Mouse (Mus musculus) kidney, adult 18-20 months (tissue): ENCODE results near the gene Ints6l.

Experiments used
- DNase-seq: peaks from one replicate; pipeline ENCODE4 v3.0.0; 2021

The Ints6l gene

DNA sequence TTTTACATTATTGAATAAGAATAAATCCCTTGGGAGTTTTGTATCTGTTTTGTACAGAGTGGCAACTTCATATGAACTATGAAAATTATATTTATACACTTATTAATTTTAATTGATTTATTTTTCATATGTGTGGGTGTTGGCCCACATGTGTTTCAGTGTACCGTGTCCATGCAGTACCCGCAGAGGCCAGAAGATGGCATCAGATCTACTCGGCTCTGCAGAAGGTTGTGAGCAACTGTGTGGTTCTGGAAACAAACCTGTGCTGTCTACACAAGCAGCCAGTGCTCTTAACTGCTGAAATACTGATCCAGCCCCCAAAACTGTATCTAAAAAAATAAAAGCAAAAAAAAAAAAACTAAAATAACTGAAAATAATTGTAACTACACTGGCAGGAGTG is 76.6 kb downstream of the Ints6l start:
- DNase-seq, result peak; percentile 73

- peak; percentile 13 for DNase-seq
Measured at GRCm38 (mm10) chrX:56537162-56537561, 82.5 kb downstream of the Ints6l start.

DNA sequence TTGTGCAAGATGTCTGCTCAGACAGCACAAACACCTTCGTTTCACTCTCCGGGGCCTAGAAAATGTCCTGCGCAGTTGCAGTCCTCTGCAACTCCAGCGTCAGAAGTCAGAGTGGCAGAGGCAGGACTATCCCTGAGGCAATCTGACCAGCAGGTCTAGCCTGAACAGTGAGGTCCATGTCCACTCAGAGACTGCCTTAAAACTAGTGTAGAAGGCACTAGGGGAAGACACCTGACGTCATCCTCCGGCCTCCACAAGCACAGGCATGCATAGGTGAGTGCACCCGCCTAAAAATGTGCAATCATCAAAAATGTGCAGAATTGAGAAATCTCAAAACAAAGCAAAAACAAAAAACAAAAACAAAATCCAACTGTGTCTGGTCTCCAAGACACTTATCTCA is 94.8 kb downstream of the Ints6l start, which contains the start of gene Gm648:
Gm648 (minus strand) TSS at position 101 of the 400 bp plus-strand sequence.
- DNase-seq, result no peak

DNA sequence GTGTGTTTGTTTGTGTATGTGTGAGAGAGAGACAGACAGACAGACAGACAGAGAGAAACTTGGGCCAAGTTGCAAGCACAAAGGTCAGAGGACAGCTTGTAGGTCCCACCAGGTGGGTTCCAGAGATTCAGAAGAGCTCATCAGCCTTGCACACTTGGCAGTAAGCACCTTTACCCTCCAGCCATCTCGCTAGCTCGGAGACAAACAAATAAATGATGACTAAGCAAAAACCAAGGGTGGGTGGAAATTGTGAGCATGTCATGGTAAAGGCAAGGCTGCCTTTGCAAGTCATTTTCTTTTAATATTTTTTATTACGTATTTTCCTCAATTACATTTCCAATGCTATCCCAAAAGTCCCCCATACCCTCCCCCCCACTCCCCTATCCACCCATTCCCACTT is 98.9 kb downstream of the Ints6l start:
- no peak for DNase-seq
